Mouse (Mus musculus) CH12.LX (cell line): Measurements from ENCODE around the gene Csf1.

Experiments used
- CTCF ChIP-seq, 2 experiments: IDR thresholded peaks in 1 of 2; conservative IDR thresholded peaks in 1 of 2; 2 replicates each; pipeline ENCODE4 v1.5.1; 2011 to 2012; ENCODE audit warnings: low read depth in 2 of 2, low read length in 2 of 2, improper control_type of control experiment in 1 of 2, inconsistent platforms in 1 of 2, mild to moderate bottlenecking in 1 of 2, moderate library complexity in 1 of 2
- EP300 ChIP-seq: IDR thresholded peaks from 2 replicates; pipeline ENCODE4 v1.6.1; 2011; ENCODE audit warnings: low read length, improper control_type of control experiment
- POLR2AphosphoS2 ChIP-seq: IDR thresholded peaks from 2 replicates; pipeline ENCODE4 v1.6.1; 2011; ENCODE audit warnings: low read depth, low read length, improper control_type of control experiment
- ZC3H11A ChIP-seq: IDR thresholded peaks from 2 replicates; pipeline ENCODE4 v1.6.1; 2012; ENCODE audit warnings: low read depth, mild to moderate bottlenecking, inconsistent platforms, low read length, improper control_type of control experiment

GRCm38 (mm10) chr3:107775736-107776135 lies 15.5 kb upstream of the Csf1 start:
- TF ChIP-seq CTCF (conservative IDR thresholded peaks at IDR 0.05 in 1 of 2, IDR thresholded peaks at IDR 0.05 in 1 of 2; ENCODE audit: low read depth in 2 of 2, low read length in 2 of 2) (no peak), EP300 (no peak), ZC3H11A (no peak), POLR2AphosphoS2 (no peak)
